ENCODE assay signal across 6 mouse cellular contexts in the genomic region with DNA sequence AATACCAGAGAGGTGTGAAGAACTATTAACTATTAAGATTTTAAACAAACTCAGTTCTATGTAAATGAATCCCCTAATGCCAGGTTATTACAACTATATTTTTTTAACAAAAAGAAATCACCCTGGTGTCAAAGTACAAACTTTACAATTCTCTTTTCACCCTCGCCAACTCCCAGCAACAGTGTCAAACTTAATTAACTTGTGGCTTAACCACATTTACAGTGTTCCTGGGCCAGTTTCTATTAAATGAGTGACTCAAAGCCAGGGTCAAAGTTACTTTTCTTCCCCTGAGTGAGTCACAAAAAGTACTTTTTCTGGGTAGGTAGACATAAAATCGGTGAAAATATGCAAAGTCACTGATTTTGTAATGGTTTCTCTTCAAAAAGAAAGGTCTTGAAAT.
"Had no signal": no experiment of that assay in that cellular context is flagged by ENCODE, and none has a peak within 500 bp of the region (broad histone marks: within the 10 kb centered on the region; RNA-seq: fewer than 3 reads in every experiment).

No protein-coding gene starts in this region.

- DNase-seq: lung, postnatal 14 days; lung, postnatal 36 days; right cerebral cortex, postnatal 14 days; thymus, adult 2 months; thymus, postnatal 25 days; thymus, postnatal 4 days had no signal
